Mouse (Mus musculus) hindbrain, embryonic 11.5 days (tissue): ENCODE measurements around the gene Casz1. TPM values are rescaled to one million over a fixed set of nuclear protein-coding genes. Genes with fewer than 3 reads are reported as not detected.

ENCODE experiments used
- ATAC-seq: fragments of 200-750 bp; cut with Nextera tagmentation; 2 replicates; pipeline ENCODE4 v1.8.0; 2017; ENCODE audit warnings: mild to moderate bottlenecking, moderate TSS enrichment, moderate library complexity; ENCODE audit not compliant: low FRiP score
- DNase-seq: peaks from one replicate; pipeline ENCODE4 v3.0.0-alpha.2; 2015; ENCODE audit warnings: low spot score
- H3K27ac ChIP-seq: fragments of 300-500 bp; sonication (generic); 2 replicates; pipeline ENCODE4 v1.5.1; 2014; ENCODE audit warnings: mild to moderate bottlenecking, low read depth, low read length
- H3K27me3 ChIP-seq: fragments of 300-500 bp; sonication (generic); 2 replicates; pipeline ENCODE4 v1.6.1; 2014; ENCODE audit warnings: mild to moderate bottlenecking, low read length, moderate library complexity, mixed read lengths; ENCODE audit not compliant: control insufficient read depth, insufficient read depth
- H3K36me3 ChIP-seq: fragments of 300-500 bp; sonication (generic); 2 replicates; pipeline ENCODE4 v1.6.1; 2014; ENCODE audit warnings: mild to moderate bottlenecking, low read length, moderate library complexity, mixed read lengths; ENCODE audit not compliant: control insufficient read depth, insufficient read depth
- H3K4me1 ChIP-seq: fragments of 300-500 bp; sonication (generic); replicated peaks from 2 replicates; pipeline ENCODE4 v1.6.1; 2014; ENCODE audit warnings: low read length, mixed read lengths; ENCODE audit not compliant: control insufficient read depth, insufficient read depth
- H3K4me2 ChIP-seq: fragments of 300-500 bp; sonication (generic); replicated peaks from 2 replicates; pipeline ENCODE4 v1.6.1; 2014; ENCODE audit warnings: mild to moderate bottlenecking, low read depth, low read length
- H3K4me3 ChIP-seq: fragments of 300-500 bp; sonication (generic); 2 replicates; pipeline ENCODE4 v1.5.1; 2014; ENCODE audit warnings: low read depth, low read length
- H3K9ac ChIP-seq: fragments of 300-500 bp; sonication (generic); 2 replicates; pipeline ENCODE4 v1.6.1; 2014; ENCODE audit warnings: low read depth, low read length
- H3K9me3 ChIP-seq: fragments of 300-500 bp; sonication (generic); 2 replicates; pipeline ENCODE4 v1.6.1; 2016; ENCODE audit warnings: low read length; ENCODE audit not compliant: control insufficient read depth
- WGBS: fragments of 180-500 bp; shearing (Covaris S2); extraction: QIAGEN DNeasy Blood & Tissue Kit; methylation state at CpG from one replicate; pipeline ENCODE4 v1.1.7; 2014; 5-methylcytosine and 5-hydroxymethylcytosine counted together
- polyA plus RNA-seq: library from polyadenylated mRNA; unstranded; fragments of >200 nt; fragmentation: Nextera tagmentation; extraction: Ambion mirVana; gene quantifications from 2 replicates; pipeline ENCODE4 v1.2.1, GENCODE M21; 2014

The Casz1 gene
- polyA plus RNA-seq, 1 experiment from 2014 or later: 7.8 TPM

DNA sequence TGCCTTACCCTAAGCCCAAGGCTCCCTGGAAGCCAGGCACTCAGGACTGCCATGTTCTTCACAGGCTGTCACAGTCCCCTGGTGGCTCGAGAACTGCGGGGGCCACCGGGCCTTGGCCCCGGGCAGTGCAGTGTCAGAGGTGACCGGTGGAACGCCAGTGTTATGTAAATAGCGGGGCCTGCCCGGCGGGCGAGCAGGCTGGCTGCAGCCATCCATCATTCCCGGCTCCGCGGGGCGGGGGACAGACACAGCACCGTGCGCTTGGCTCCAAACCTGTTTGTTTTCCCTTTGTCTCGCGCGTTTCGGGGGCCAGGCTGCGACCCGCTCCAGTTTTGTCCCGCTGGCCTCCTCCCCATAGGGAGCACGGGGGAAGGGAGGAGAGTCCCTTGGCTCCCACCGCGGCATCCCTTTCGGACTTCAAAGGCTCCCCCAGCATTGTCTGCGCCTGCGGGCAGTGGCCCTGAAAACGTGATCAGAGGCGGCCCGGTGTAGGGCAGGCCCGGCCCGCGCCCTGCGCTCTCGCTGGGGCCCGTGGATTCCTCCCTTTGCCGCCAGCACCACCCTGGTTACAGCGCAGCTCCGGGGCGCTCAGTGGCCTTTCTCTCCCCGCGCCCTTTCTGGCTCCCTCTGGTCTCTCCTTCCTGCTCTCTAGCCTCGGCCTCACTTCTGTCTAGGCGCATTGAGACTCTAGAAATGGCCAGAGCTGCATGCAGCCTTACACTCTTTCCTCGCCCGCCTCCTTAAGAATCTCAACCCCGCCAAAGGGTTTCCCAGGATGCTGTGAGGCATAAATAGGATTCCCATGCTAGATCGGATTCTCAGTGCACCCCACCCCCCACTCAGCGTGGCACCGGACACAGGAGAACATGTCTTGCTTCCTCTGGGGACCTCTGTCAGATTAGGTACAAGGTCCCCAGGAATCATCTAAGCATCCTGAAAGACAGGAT is 86.9 kb downstream of the Casz1 start:
- peak; percentile 83 for ATAC-seq

DNA sequence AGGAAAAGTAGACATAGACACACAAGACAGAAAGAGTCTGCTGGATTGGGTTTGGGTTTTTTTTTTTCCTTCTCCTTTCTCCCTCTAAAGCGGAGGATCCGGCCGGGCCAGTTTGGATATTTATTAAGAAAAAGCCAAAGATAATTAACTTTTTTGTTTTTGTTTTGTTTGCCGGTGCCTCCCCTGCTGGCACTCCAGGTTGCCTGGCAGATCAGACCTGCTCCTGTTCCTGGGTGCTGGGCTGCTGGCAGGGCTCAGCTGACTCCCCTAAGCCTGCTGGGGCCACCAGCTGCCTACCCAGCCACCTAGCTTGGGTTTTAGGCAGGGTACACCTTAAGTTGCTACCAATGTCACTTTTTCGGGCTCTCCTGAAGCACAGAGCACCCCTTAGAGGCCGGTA is 91.9 kb downstream of the Casz1 start:
- DNase-seq: no peak
- no peaks in the 10 kb centered on the region for H3K9me3 ChIP-seq
- WGBS: 58% methylated on average over 6 of the region's 6 CpGs
- H3K4me3 ChIP-seq: no peak overlapping the region
- no peaks in the 10 kb centered on the region for H3K36me3 ChIP-seq
- no peak overlapping the region for H3K9ac ChIP-seq
- no peak overlapping the region for H3K27ac ChIP-seq
- peaks cover 16% of the 10 kb centered on the region for H3K4me1 ChIP-seq
- peaks cover 86% of the 10 kb centered on the region for H3K27me3 ChIP-seq
- no peak overlapping the region for H3K4me2 ChIP-seq
- ATAC-seq: no peak

More for the DNA sequence above, 86.9 kb downstream of the Casz1 start:
- peak; percentile 85 for DNase-seq
- Histone ChIP-seq H3K36me3 (no peaks in the 10 kb centered on the region), H3K9ac (peak overlapping the region; percentile 37), H3K27me3 (peaks cover 78% of the 10 kb centered on the region), H3K9me3 (no peaks in the 10 kb centered on the region), H3K4me2 (peak overlapping the region; percentile 55), H3K27ac (peak overlapping the region; percentile 88), H3K4me3 (peak overlapping the region; percentile 17), H3K4me1 (peaks cover 30% of the 10 kb centered on the region)
- WGBS: 2% methylated on average over 52 of the region's 52 CpGs

DNA sequence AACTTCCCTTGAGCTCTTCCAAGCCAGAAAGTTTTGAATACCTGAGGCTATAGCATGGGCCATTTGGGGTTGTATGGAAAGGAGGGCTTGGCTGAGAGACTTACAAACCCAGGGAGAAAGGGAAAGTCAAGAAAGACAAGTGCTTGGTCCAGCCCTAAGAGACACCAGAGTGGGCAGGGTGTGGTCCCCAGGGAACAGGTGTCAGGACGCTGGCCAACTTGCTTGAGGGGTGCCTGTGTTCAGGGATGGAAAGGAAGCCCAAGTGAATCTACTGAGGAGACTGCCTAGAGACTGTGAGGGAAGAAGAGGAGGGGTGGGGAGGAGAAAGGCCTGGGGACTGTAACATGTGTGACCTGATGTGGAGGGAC is 95.7 kb downstream of the Casz1 start:
- Histone ChIP-seq H3K36me3 (no peaks in the 10 kb centered on the region), H3K27me3 (peaks cover 88% of the 10 kb centered on the region), H3K9me3 (no peaks in the 10 kb centered on the region), H3K4me2 (peak overlapping the region; percentile 96), H3K4me3 (peak overlapping the region; percentile 64), H3K9ac (no peak overlapping the region), H3K27ac (no peak overlapping the region), H3K4me1 (peaks cover 7% of the 10 kb centered on the region; the same call in 1 of the 2 replicates)
- 21% methylated on average over 1 of the region's 1 CpGs for WGBS
- DNase-seq: no peak
- ATAC-seq: no peak

DNA sequence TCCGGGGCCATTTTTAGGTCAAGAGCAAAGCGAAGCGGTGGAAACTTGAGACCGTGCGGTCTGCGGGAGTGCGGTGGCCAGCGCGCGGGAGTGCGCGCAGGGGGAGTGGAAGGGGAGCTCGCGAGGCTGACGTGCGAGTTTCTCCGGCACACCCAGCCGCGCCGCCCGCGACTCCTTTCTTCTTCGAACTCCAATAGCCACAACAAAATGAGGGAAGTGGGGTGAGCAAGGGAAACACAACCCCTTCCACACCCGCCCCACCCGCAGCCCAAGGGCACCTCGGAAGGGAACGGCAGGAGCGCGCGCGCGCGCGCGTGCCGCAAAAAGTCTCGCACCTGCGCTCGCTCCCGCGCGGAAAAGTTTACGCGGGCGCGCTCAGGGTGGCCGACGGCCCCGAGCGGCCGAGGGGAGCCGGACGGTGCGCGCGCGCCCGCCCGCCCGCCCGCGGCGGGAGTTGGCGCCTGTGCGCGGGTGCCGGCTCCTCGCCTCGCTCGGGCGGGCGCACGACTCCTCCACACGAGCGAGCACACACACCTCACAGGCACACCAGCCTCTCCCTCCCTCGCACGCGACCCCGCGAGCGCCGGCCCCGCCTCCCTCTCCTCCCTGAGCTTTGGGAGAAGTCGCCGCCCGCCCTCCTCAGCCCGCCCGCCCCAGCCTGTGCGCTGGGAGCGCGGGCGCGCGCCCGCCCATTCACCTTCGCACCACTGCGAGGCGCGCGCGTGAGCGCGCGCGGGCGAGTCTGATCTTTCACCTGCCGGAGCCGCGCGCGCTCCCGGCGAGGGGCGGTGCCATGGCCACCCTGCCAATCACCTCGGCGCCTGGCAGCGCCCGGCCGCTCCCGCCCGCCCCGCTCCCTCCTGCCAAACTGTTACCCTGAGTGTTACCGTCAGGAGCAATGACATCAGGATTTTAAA is 96.3 kb downstream of the Casz1 start:
- Histone ChIP-seq H3K4me1 (peaks cover 4% of the 10 kb centered on the region; the same call in 1 of the 2 replicates), H3K27ac (peak overlapping the region; percentile 3; the same call in 1 of the 2 replicates), H3K4me2 (peak overlapping the region; percentile 96), H3K9me3 (no peaks in the 10 kb centered on the region), H3K9ac (peak overlapping the region; percentile 60), H3K36me3 (no peaks in the 10 kb centered on the region), H3K4me3 (peak overlapping the region; percentile 64), H3K27me3 (peaks cover 88% of the 10 kb centered on the region)
- ATAC-seq (peak; percentile 77), DNase-seq (peak; percentile 89)
- WGBS: under 1% methylated on average over 98 of the region's 123 CpGs

- Histone ChIP-seq H3K27ac (peak overlapping the region; percentile 49; the same call in 1 of the 2 replicates), H3K4me3 (peak overlapping the region; percentile 64), H3K36me3 (no peaks in the 10 kb centered on the region), H3K27me3 (peaks cover 88% of the 10 kb centered on the region), H3K9me3 (no peaks in the 10 kb centered on the region), H3K9ac (peak overlapping the region; percentile 60), H3K4me2 (peak overlapping the region; percentile 96), H3K4me1 (peaks cover 4% of the 10 kb centered on the region; the same call in 1 of the 2 replicates)
- peak; percentile 18; the same call in 1 of the 2 replicates for ATAC-seq
- under 1% methylated on average over 54 of the region's 64 CpGs for WGBS
- DNase-seq: no peak
Measured at GRCm38 (mm10) chr4:148901275-148902052, 97.2 kb downstream of the Casz1 start.

DNA sequence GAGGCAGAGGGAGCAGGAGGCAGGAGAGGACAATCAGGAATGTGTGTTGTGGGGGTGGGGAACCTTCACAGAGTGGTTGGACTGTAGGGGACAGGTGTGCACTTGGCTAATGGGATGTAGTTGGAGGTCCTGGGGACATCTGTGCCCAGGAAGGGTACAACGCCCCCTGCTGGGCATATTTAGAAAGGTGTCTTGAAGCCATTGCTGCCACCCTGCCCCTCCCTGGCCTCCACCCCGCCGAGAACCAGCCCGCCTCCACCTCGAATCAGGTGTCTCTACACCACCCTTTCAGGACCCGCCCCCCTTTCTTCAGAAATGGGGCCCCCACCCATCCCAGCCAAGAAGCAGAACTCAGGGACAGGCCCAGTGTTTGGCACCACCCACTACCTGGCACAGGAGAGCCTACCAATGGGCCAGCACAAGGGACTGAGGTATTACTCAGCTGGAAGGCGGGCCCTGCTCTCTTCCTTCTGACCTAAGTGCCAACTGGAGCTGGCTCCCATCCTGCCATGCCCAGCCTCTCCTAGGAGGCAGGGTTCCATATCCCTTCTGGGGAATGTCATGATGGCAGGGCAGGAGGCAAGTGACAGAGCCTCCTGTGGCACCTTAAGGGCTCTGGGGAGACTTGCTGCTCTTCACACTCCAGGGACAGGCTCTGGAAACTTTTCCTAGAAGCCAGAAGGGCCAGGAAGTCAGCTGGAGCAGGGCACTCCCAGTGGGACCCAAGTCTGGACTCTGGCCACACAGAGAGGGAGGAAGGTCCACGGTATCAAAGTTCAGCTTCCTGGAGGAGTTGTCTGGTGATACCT is 98.9 kb downstream of the Casz1 start:
- H3K36me3 ChIP-seq: no peaks in the 10 kb centered on the region
- H3K4me2 ChIP-seq: peak overlapping the region; percentile 96; the same call in 1 of the 2 replicates
- H3K4me3 ChIP-seq: 0 out of 2 replicates have a peak overlapping the region, but pooled peaks have one; percentile 4
- DNase-seq (peak; percentile 67), ATAC-seq (no peak)
- H3K27ac ChIP-seq: no peak overlapping the region
- H3K9ac ChIP-seq: no peak overlapping the region
- H3K9me3 ChIP-seq: no peaks in the 10 kb centered on the region
- peaks cover 80% of the 10 kb centered on the region for H3K27me3 ChIP-seq
- 32% methylated on average over 8 of the region's 8 CpGs for WGBS
- peaks cover 4% of the 10 kb centered on the region; the same call in 1 of the 2 replicates for H3K4me1 ChIP-seq

GRCm38 (mm10) chr4:148905295-148905694 is 101.1 kb downstream of the Casz1 start:
- 99% methylated on average over 7 of the region's 7 CpGs for WGBS
- Histone ChIP-seq H3K4me3 (no peak overlapping the region), H3K9ac (no peak overlapping the region), H3K27ac (no peak overlapping the region), H3K4me1 (peaks cover 6% of the 10 kb centered on the region; the same call in 1 of the 2 replicates), H3K4me2 (no peak overlapping the region), H3K27me3 (peaks cover 60% of the 10 kb centered on the region), H3K9me3 (no peaks in the 10 kb centered on the region), H3K36me3 (no peaks in the 10 kb centered on the region)
- DNase-seq (no peak), ATAC-seq (no peak)
